Mouse (Mus musculus) colon, adult 2 months (tissue): ENCODE measurements around the gene Gm10406. TPM values are rescaled to one million over a fixed set of nuclear protein-coding genes. Genes with fewer than 3 reads are reported as not detected.

Experiments
- polyA plus RNA-seq: library from polyadenylated mRNA; depleted of rRNA; stranded (reverse); fragments of >200 nt; gene quantifications from 2 replicates; pipeline ENCODE4 v1.2.3, GENCODE M21; 2012; rRNA removed

The Gm10406 gene
- polyA plus RNA-seq, result not detected in 2 replicates

DNA sequence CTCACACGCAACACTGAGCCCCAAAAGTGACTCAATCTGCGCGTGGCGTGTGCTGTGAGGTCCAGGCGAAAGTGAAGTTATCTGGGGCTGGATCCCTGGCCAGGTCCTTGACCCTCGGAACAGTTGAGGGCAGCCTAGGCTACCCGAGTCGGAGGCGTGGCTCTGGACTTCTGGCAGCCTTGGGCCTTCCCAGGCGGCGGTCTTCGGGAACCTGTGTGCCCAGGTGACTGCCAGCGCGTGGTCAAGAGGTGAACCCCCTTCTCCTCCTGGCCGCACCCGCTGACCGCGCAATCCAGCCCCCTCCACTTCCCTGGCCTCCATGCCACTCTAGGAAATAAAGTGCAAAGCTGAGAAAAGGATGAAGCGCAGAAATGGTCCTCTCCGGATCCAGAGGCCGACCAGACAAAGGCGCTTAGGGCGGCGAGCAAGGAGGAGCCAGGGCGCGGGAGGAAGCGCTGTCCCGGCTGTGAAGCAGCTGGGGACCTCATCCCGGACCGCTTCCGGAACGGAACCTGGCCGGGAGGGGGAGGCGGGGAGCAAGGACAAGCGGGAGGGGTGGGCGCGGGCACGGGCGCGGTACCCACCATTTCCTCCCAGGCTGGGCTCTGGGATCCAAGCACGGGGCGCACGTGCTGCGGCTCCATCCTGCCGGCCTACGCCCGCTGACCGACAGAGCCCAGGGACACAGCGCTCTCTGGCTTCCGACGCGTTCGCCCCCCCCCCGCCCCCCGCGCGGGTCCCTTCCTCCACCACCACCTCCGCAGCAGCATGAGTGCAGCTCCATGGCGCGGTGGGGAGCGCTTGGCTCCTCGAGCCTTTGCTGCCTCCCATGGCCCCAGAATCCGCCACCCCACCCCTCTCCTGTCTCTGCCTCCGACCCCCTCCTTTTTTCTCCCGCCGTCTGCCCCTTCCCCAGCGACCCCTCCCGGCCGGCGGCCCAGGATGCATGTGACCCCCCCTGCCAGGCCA, at the start of gene Gm10406:
TSS of gene Gm10406 (minus strand) at position 669 of the 969 bp plus-strand sequence.

DNA sequence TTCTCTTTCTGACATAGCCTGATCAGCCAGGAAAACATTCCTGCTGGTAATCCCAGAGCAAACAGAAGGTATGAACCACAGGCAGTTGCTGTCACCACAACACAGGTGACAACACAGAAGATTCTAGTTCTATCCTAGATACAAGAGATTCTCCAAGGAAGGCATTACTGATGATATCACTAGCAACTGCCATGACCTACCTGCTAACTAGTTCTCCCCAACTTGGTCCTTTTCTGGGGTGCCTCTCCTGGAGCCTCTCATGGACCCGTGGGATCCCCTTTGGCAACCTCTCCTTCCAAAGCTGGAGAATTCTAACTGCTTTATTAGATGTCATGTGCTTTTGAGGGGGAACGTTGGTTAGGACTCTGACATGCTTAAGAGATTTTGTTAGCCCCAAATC, 17.6 kb upstream of the Gm10406 start, which contains the start of gene Gm3685:
TSS of gene Gm3685 (minus strand) at position 101 of the 400 bp plus-strand sequence.

DNA sequence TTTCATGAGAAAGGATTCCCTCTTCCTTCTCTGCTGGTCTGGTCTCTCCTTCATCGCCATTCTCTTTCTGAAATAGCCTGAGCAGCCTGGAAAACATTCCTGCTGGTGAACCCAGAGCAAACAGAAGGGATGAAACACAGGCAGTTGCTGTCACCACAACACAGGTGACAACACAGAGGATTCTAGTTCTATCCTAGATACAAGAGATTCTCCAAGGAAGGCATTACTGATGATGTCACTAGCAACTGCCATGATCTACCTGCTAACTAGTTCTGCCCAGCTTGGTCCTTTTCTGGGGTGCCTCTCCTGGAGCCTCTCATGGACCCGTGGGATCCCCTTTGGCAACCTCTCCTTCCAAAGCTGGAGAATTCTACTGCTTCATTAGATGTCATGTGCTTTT, 53.5 kb downstream of the Gm10406 start, which contains the start of gene Gm6356:
TSS of gene Gm6356 (minus strand) at position 101 of the 400 bp plus-strand sequence.

Other genes with a start within 250 kb of the Gm10406 start
- gene Gm3642, start 187.1 kb downstream of the Gm10406 start, polyA plus RNA-seq, result not detected in 2 replicates
- gene Gm3667, start 137.5 kb downstream of the Gm10406 start, polyA plus RNA-seq, result not detected in 2 replicates
- not detected in 2 replicates for gene Gm6356, start 53.6 kb downstream of the Gm10406 start, polyA plus RNA-seq
- gene Gm3685, start 17.5 kb upstream of the Gm10406 start, polyA plus RNA-seq, result not detected in 2 replicates
- not detected in 2 replicates for gene Gm3696, start 73.2 kb upstream of the Gm10406 start, polyA plus RNA-seq
- gene Gm6676, start 98.0 kb upstream of the Gm10406 start, polyA plus RNA-seq, result not detected in 2 replicates
- not detected in 2 replicates for gene Gm3512, start 147.1 kb upstream of the Gm10406 start, polyA plus RNA-seq
- gene Gm16434, start 167.1 kb upstream of the Gm10406 start, polyA plus RNA-seq, result not detected in 2 replicates
- not detected in 2 replicates for gene Gm3727, start 237.3 kb upstream of the Gm10406 start, polyA plus RNA-seq